Mouse (Mus musculus) right cerebral cortex, postnatal 25 days (tissue): Measurements from ENCODE around the gene Slc9a3r2.

ENCODE experiments used
- DNase-seq: peaks from one replicate; pipeline ENCODE4 v3.0.0; 2022

The Slc9a3r2 gene

DNA sequence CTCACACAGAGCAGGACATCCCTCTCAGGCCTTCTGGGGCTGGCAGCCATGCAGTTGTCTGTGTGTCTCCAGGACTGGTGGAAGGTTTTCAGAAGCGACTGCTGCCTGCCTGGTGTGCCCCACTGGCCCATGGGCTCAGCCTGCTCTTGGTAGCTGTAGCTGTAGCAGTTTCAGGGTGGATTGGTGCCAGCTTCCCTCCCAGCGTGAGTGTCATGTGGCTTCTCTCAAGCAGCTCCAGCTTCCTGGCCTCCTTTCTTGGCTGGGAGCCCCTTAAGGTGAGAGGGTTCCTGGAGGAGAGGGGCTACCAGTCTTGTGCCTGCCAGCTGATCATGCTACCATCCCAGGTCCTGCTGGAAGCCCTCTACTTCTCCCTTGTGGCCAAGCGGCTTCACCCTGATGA lies 59.2 kb downstream of the Slc9a3r2 start:
- no peak for DNase-seq
